Mouse (Mus musculus) ES-E14 (cell line): ENCODE results near the gene Rccd1.

Experiments
- MAFK ChIP-seq: IDR thresholded peaks from 2 replicates; pipeline ENCODE4 v1.6.1; 2014; ENCODE audit warnings: mild to moderate bottlenecking, low read depth, low read length, inconsistent platforms; ENCODE audit not compliant: insufficient read depth
- ZNF384 ChIP-seq: IDR thresholded peaks from 2 replicates; pipeline ENCODE4 v1.6.1; 2012; ENCODE audit warnings: low read depth, low read length, inconsistent platforms

DNA sequence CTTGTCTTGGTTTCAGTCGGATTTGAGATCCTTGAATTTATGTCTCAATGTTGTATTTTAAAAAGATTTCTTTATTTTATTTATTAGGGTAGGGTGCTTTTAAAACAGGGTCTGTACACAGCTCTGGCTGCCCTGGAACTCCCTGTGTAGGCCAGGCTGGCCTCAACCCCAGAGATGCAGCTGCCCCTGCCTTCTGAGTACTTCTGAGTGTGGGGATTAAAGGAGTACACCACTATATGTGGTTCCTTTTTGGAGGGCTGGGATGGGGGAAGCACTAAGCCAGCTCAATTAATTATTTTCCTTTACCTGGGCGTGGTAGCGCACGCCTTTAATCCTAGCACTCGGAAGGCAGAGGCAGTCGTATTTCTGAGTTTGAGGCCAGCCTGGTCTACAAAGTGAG lies 27.8 kb downstream of the Rccd1 start:
- TF ChIP-seq MAFK: no peak
- TF ChIP-seq ZNF384: no peak
